Mouse (Mus musculus) c-Kit-negative CD71-positive TER-119-positive erythroid progenitor cells, embryonic 14.5 days (primary cell): ENCODE measurements around the gene Klra4.
"Not testable (repeated sequence)": the region's sequence is repeated elsewhere in the genome, so short reads cannot be mapped to it uniquely, and the experiment has no call there.

Experiments
- DNase-seq: peaks from one replicate; pipeline ENCODE4 v3.0.0-alpha.2; 2013; ENCODE audit warnings: low read depth, low spot score

Gene Klra4

DNA sequence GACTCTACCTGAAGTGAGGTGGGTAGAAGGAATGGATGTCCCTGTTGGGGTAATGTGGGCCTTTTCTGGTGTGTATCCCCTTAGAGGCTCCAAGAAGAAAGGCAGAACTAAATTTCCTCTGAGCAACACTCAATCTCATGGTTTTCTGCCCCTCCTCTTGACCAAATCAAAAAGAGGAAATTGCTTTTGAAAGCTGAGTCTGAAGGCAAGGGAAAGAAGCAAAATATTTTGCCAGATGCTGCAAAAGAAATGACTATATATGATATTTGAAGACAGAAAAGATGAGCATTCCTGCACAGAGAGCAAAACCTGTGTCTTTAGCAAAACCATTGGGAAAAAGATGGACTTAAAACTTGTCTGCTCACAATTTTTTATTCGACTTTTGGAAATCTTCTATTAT lies at the start of gene Klra4:
Gene Klra4, minus strand, starts transcription at position 101 of the 400 bp plus-strand sequence.
- not testable (repeated sequence) for DNase-seq

DNA sequence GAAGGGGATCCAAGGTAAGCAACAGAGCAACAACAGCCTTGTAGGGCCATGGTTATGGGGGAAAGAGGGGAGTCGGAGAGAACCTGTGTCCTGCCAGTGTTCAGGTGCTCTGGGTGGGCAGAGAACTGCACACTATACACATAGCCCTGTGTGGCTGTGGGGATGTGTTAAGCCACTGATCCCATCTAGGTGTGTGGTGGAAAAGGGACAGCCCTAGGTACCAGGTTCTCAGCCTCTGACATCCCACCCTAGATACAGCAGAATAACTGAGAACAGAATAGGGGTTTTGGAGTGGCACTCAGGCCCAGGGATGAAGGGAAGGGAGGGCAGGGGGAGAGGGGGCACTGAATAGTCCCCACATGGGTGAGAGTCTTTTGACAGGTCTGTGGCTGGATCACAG lies 43.4 kb upstream of the Klra4 start:
- DNase-seq = no peak

DNA sequence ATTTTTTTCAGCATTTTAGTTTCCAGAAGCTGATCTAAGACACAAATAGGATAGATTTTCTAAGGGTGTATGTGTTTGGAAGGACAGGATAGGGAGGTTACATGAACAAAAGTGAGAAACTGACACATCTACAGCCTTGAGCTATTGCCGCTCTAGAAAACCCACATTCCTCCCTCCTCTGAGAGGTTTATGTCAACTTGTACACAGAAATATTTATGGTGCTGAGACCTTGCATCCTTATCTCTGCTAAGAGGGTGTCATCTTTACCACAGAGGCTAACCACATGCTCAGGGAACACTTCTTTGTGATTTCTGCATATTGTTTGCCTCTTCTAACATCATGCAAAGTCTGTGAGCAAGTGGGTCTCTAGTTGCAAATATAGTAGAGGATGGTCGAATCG lies 35.7 kb upstream of the Klra4 start:
- not testable (repeated sequence) for DNase-seq

DNA sequence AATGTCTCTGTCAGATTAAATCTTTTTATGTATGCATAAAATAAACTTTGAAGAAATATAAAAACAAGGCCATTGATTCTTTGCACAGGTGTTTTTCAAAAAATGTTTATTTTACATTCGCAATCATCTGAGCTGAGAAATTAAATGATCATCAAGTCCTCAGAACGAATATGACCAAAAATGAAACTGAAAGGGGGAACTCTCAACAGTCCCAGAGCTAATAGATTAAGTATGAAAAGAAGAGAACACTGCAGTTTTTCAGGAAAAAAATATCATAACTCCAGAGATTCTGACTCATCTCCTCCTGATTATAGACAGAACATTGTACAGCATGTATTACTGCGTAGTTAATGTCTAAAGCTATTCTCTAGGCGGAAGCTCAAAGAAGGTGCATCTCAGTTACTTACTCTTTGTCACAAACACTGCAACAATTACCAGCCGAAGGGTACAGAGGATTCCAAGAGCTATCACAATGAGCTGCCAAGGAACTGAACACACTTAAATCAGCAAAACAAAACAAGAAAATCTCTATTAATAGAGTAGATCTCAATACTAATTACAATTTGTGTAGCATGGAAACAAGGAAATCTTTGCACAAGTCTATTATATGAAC lies 25.4 kb upstream of the Klra4 start:
- DNase-seq = no peak

DNA sequence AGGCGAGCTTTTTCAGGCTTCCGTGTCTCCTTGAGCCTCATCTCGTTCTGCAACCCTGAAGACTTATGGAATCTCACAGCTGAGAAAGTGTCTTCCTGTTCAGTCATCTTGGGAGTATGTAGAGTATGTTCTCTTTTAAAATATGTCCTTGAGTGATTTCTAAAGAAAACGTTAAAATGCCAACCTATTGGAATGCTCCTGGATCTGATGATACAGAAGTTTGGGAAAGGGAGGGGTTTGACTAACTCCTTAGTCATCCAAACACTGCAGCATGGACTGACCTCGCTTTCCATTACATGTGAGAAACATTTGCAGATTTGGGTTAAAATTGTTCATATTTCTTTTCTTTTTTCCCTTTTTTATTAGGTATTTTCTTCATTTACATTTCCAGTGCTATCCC lies 1.9 kb downstream of the Klra4 start:
- DNase-seq = no peak

DNA sequence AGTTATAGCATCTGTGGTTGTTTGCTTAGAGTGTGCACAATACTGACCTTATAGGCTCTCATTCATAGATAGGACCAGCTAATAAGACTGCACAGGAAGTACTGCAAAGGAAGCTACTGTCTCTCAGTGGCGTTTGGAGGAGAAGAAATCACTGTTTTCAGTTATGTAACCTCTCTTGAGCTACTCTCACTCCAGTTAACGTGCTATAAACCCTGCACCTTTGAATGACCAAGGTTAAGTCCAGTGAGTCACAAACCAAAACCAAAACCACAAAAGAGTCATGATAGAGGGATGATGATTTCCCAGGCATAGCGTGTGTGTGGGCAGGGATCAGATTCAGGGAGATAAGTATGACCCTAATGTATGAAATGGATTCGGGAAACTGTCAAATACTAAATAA lies 31.9 kb downstream of the Klra4 start:
- DNase-seq = not testable (repeated sequence)

DNA sequence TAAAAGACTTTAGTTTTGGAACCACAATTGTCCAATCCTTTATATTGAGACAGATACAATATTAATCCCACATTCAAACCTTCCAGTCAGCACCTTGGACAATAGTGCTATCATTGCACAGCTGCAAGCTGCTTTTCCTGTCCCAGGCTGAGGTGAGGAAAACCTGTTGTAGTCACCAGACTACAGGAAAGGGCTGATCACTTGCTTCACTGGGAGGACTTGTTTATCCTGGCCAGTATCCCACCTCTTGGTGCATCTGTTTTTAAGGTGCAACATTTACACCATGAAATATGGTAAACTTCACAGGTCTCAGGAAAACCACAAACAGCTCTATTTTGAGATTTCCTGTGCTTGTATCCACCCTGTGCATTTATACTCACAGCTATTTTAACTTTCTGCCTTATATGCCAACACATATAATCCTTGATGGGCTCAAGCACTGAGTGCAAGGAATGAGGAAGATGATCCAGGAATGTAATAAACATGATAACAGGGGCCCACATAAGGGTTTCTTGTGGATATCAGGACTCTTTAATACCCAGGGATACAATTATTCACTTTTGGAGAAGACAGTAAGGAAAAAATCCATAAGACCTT lies 35.5 kb downstream of the Klra4 start:
- not testable (repeated sequence) for DNase-seq

DNA sequence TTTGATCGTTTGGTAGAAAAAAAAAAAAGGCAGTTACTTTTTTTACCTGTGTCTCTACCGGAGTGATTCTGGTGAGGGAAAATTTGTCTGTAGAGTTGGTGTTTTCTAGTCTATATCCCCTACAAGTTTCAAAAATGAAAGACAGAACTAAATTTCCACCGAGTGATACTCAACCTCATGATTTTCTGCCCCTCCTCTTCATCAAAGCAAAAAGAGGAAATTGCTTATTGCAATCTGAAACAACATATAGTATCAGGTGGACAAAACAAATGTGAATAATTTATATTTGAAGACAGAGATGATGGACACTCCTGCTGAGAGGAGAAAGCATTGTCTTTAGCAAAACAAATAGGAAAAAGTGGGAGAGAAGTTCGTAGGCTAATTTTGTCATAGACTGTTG lies 40.2 kb downstream of the Klra4 start, which contains the start of gene Klra6:
Gene Klra6, minus strand, starts transcription at position 101 of the 400 bp plus-strand sequence.
- no peak for DNase-seq
